Mouse (Mus musculus) heart, postnatal 0 days (tissue): ENCODE results near the gene Qrich1.

Source experiments
- CTCF ChIP-seq: IDR thresholded peaks from 2 replicates; pipeline ENCODE4 v1.5.1; 2016; ENCODE audit warnings: antibody characterized with exemption, control low read depth, low read depth
- EP300 ChIP-seq: IDR thresholded peaks from 2 replicates; pipeline ENCODE4 v1.6.1; 2016; ENCODE audit warnings: antibody characterized with exemption, low read depth

DNA sequence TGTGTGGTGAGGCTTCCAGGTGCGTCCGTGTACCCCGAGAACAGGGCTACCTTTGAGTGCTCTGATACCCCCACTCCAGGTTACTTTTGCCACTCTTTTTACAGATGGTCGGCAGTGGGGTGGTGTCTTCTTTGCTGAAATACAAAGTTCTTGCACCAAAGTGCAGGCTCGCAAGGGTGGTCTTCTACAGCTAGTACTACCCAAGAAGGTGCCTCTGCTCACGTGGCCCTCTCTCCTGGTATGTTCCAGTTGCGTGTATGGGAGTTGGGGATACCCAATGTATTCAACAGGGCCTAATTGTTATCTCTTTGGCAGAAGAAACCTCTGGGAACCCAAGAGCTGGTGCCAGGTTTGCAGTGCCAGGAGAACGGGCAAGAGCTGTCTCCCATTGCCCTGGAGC is 23.4 kb upstream of the Qrich1 start:
- TF ChIP-seq CTCF (no peak), EP300 (no peak)
